Mouse (Mus musculus): ENCODE data around the gene Galnt15. TPM values are rescaled to one million over a fixed set of nuclear protein-coding genes. Genes with fewer than 3 reads are reported as not detected.

The Galnt15 gene
- total RNA-seq (2022), result 1 to 10 TPM; 1.8 to 5.7 (median 3.8) TPM

GRCm38 (mm10) chr14:32028681-32029091, at the start of gene Galnt15:
Galnt15 (plus strand) TSS chr14:32028989.
- DNase-seq (ENCODE audit: low spot score in 2 of 2), result no peak

GRCm38 (mm10) chr14:31994021-31994420, 34.8 kb upstream of the Galnt15 start:
- no peak for DNase-seq (ENCODE audit: low spot score in 2 of 2)

GRCm38 (mm10) chr14:32000941-32001340, 27.8 kb upstream of the Galnt15 start:
- no peak for DNase-seq (ENCODE audit: low spot score in 2 of 2)

- DNase-seq (ENCODE audit: low spot score in 2 of 2), result peak; percentile 66 to 70
Measured at GRCm38 (mm10) chr14:32002502-32003338, 26.1 kb upstream of the Galnt15 start.

GRCm38 (mm10) chr14:32003904-32004596, 24.7 kb upstream of the Galnt15 start:
- no peak for DNase-seq (ENCODE audit: low spot score in 2 of 2)

GRCm38 (mm10) chr14:32005673-32006261, 23.0 kb upstream of the Galnt15 start:
- no peak for DNase-seq (ENCODE audit: low spot score in 2 of 2)

GRCm38 (mm10) chr14:32007654-32008335, 21.0 kb upstream of the Galnt15 start:
- DNase-seq (ENCODE audit: low spot score in 2 of 2), result no peak

- no peak for DNase-seq (ENCODE audit: low spot score in 2 of 2)
Measured at GRCm38 (mm10) chr14:32009715-32010114, 19.1 kb upstream of the Galnt15 start.

GRCm38 (mm10) chr14:32011547-32012304, 17.1 kb upstream of the Galnt15 start:
- no peak for DNase-seq (ENCODE audit: low spot score in 2 of 2)

GRCm38 (mm10) chr14:32015131-32015770, 13.5 kb upstream of the Galnt15 start:
- DNase-seq (ENCODE audit: low spot score in 2 of 2), result no peak

GRCm38 (mm10) chr14:32016466-32016865, 12.3 kb upstream of the Galnt15 start:
- DNase-seq (ENCODE audit: low spot score in 2 of 2), result no peak

GRCm38 (mm10) chr14:32016921-32017320, 11.9 kb upstream of the Galnt15 start:
- DNase-seq (ENCODE audit: low spot score in 2 of 2), result peak; percentile 81 to 88

GRCm38 (mm10) chr14:32017448-32017847, 11.3 kb upstream of the Galnt15 start:
- DNase-seq (ENCODE audit: low spot score in 2 of 2), result no peak

GRCm38 (mm10) chr14:32019091-32019490, 9.7 kb upstream of the Galnt15 start:
- no peak for DNase-seq (ENCODE audit: low spot score in 2 of 2)

- DNase-seq (ENCODE audit: low spot score in 2 of 2), result peak; percentile 29 to 31
Measured at GRCm38 (mm10) chr14:32021967-32022366, 6.8 kb upstream of the Galnt15 start.

GRCm38 (mm10) chr14:32022450-32022849, 6.3 kb upstream of the Galnt15 start:
- DNase-seq (ENCODE audit: low spot score in 2 of 2), result no peak

- DNase-seq (ENCODE audit: low spot score in 2 of 2), result no peak
Measured at GRCm38 (mm10) chr14:32023891-32024290, 4.9 kb upstream of the Galnt15 start.

GRCm38 (mm10) chr14:32027218-32027617, 1.6 kb upstream of the Galnt15 start:
- no peak for DNase-seq (ENCODE audit: low spot score in 2 of 2)

- no peak for DNase-seq (ENCODE audit: low spot score in 2 of 2)
Measured at GRCm38 (mm10) chr14:32029411-32029992, 713 bp downstream of the Galnt15 start.

- no peak for DNase-seq (ENCODE audit: low spot score in 2 of 2)
Measured at GRCm38 (mm10) chr14:32030073-32030472, 1.3 kb downstream of the Galnt15 start.

Data from layer of hippocampus, adult 8-10 months (tissue).